ENCODE assay signal across 8 mouse cellular contexts in genomic region chr11:50210505-50211151, GRCm38 (mm10). TPM values are rescaled to one million over a fixed set of nuclear protein-coding genes. Genes with fewer than 3 reads are reported as not detected.
DNase-seq lines count a peak whose midpoint lies in the region; ATAC-seq and TF ChIP-seq lines count a peak whose summit lies in the region.

Sqstm1 (minus strand) TSS chr11:50210827.
Mgat4b (plus strand) TSS chr11:50210890.

- ATAC-seq in embryonic facial prominence, embryonic 13.5 days (ENCODE audit: insufficient number of reproducible peaks, insufficient read depth, low FRiP score, low TSS enrichment, low read depth) = peak; percentile 71
- peak; percentile 70 for ATAC-seq in limb, embryonic 12.5 days (ENCODE audit: insufficient number of reproducible peaks, insufficient read depth, low FRiP score, low TSS enrichment, low read depth)
- peak; percentile 91 for ATAC-seq in midbrain, embryonic 13.5 days

- TF ChIP-seq POLR2A in small intestine, adult 2 months (IDR thresholded peaks at IDR 0.05; ENCODE audit: low read depth, low read length) = peak; percentile 94

- peak within 1 kb of the TSS; percentile 70 for H3K4me2 ChIP-seq in embryonic facial prominence, embryonic 13.5 days
- H3K4me2 ChIP-seq in limb, embryonic 12.5 days = peak within 1 kb of the TSS; percentile 63
- H3K4me2 ChIP-seq in midbrain, embryonic 13.5 days (replicated peaks) = peak within 1 kb of the TSS; percentile 64

- no peaks in the 10 kb centered on the region for H3K27me3 ChIP-seq in embryonic facial prominence, embryonic 13.5 days
- H3K27me3 ChIP-seq in limb, embryonic 12.5 days = no peaks in the 10 kb centered on the region
- no peaks in the 10 kb centered on the region for H3K27me3 ChIP-seq in midbrain, embryonic 13.5 days
- H3K27me3 ChIP-seq in small intestine, adult 2 months (ENCODE audit: control insufficient read depth, insufficient read depth, low read length) = no peaks in the 10 kb centered on the region

- peaks cover 18% of the 10 kb centered on the region for H3K4me1 ChIP-seq in embryonic facial prominence, embryonic 13.5 days
- peaks cover 15% of the 10 kb centered on the region for H3K4me1 ChIP-seq in limb, embryonic 12.5 days (replicated peaks)
- peaks cover 36% of the 10 kb centered on the region for H3K4me1 ChIP-seq in midbrain, embryonic 13.5 days (replicated peaks)
- peaks cover 18% of the 10 kb centered on the region for H3K4me1 ChIP-seq in small intestine, adult 2 months (ENCODE audit: control insufficient read depth, insufficient read depth, insufficient read length, low read length)

- no peaks in the 10 kb centered on the region for H3K9me3 ChIP-seq in embryonic facial prominence, embryonic 13.5 days
- H3K9me3 ChIP-seq in limb, embryonic 12.5 days = no peaks in the 10 kb centered on the region
- no peaks in the 10 kb centered on the region for H3K9me3 ChIP-seq in midbrain, embryonic 13.5 days

- peak; percentile 75 for DNase-seq in 3T3-L1 (ENCODE audit: low read depth, low spot score)
- peak; percentile 79 to 86 for DNase-seq in adrenal gland, postnatal 4 days (ENCODE audit: low spot score in 2 of 2)
- DNase-seq in heart, adult 18-20 months = peak; percentile 88 to 92
- peak; percentile 91 for DNase-seq in kidney, adult 18-20 months

- WGBS in embryonic facial prominence, embryonic 13.5 days = under 1% methylated on average over 48 of the region's 48 CpGs
- under 1% methylated on average over 48 of the region's 48 CpGs for WGBS in limb, embryonic 12.5 days
- under 1% methylated on average over 46 of the region's 48 CpGs for WGBS in midbrain, embryonic 13.5 days
- WGBS in small intestine, adult 2 months = under 1% methylated on average over 48 of the region's 48 CpGs

- TF ChIP-seq CTCF in small intestine, adult 2 months (IDR thresholded peaks at IDR 0.05; ENCODE audit: extremely low read depth, insufficient read length, insufficient replicate concordance, low read depth, low read length) = no peak

- peak within 1 kb of the TSS; percentile 92 for H3K4me3 ChIP-seq in embryonic facial prominence, embryonic 13.5 days
- H3K4me3 ChIP-seq in limb, embryonic 12.5 days (replicated peaks) = peak within 1 kb of the TSS; percentile 94
- H3K4me3 ChIP-seq in midbrain, embryonic 13.5 days (replicated peaks) = peak within 1 kb of the TSS; percentile 91
- peak within 1 kb of the TSS; percentile 80 for H3K4me3 ChIP-seq in small intestine, adult 2 months (ENCODE audit: low read depth, low read length)

- peak within 1 kb of the TSS; percentile 96 for H3K9ac ChIP-seq in embryonic facial prominence, embryonic 13.5 days
- peak within 1 kb of the TSS; percentile 90 for H3K9ac ChIP-seq in limb, embryonic 12.5 days (replicated peaks)
- H3K9ac ChIP-seq in midbrain, embryonic 13.5 days (replicated peaks) = peak within 1 kb of the TSS; percentile 97

- peaks cover 28% of the 10 kb centered on the region for H3K36me3 ChIP-seq in embryonic facial prominence, embryonic 13.5 days
- peaks cover 26% of the 10 kb centered on the region for H3K36me3 ChIP-seq in limb, embryonic 12.5 days
- peaks cover 25% of the 10 kb centered on the region for H3K36me3 ChIP-seq in midbrain, embryonic 13.5 days
- H3K36me3 ChIP-seq in small intestine, adult 2 months (ENCODE audit: control insufficient read depth, insufficient read depth, low read length) = peaks cover 23% of the 10 kb centered on the region

- H3K27ac ChIP-seq in embryonic facial prominence, embryonic 13.5 days = peak within 1 kb of the TSS; percentile 96
- H3K27ac ChIP-seq in limb, embryonic 12.5 days = peak within 1 kb of the TSS; percentile 96
- H3K27ac ChIP-seq in midbrain, embryonic 13.5 days = peak within 1 kb of the TSS; percentile 98
- H3K27ac ChIP-seq in small intestine, adult 2 months (ENCODE audit: insufficient read depth, low read depth, low read length) = peak within 1 kb of the TSS; percentile 95

RNA-seq across cellular contexts. Expression of gene Sqstm1, which starts in this region (rescaled TPM):
- 100 to 1,000 TPM; 502 to 551 TPM for total RNA-seq in adrenal gland, postnatal 4 days (2021)
- polyA plus RNA-seq in embryonic facial prominence, embryonic 13.5 days (2015; fragmentation: Nextera tagmentation; extraction: Ambion mirVana) = 193 and 206 TPM in 2 replicates
- total RNA-seq in heart, adult 18-20 months (2021) = 100 to 1,000 TPM; 367 to 455 TPM
- polyA plus RNA-seq in limb, embryonic 12.5 days (2016; fragmentation: Nextera tagmentation; extraction: Ambion mirVana) = 165 and 167 TPM in 2 replicates
- 271 and 280 TPM in 2 replicates for polyA plus RNA-seq in midbrain, embryonic 13.5 days (2015; fragmentation: Nextera tagmentation; extraction: Ambion mirVana)
- polyA plus RNA-seq in small intestine, adult 2 months (2012; rRNA removed) = 89.1 and 171 TPM in 2 replicates

RNA-seq across cellular contexts. Expression of gene Mgat4b, which starts in this region (rescaled TPM):
- 100 to 1,000 TPM; 159 to 178 TPM for total RNA-seq in adrenal gland, postnatal 4 days (2021)
- 15.8 and 21.5 TPM in 2 replicates for polyA plus RNA-seq in embryonic facial prominence, embryonic 13.5 days (2015; fragmentation: Nextera tagmentation; extraction: Ambion mirVana)
- total RNA-seq in heart, adult 18-20 months (2021) = 10 to 100 TPM; 70.3 to 79.9 TPM
- polyA plus RNA-seq in limb, embryonic 12.5 days (2016; fragmentation: Nextera tagmentation; extraction: Ambion mirVana) = 31.2 and 35.2 TPM in 2 replicates
- polyA plus RNA-seq in midbrain, embryonic 13.5 days (2015; fragmentation: Nextera tagmentation; extraction: Ambion mirVana) = 18.0 and 30.1 TPM in 2 replicates
- polyA plus RNA-seq in small intestine, adult 2 months (2012; rRNA removed) = 116 and 171 TPM in 2 replicates

Comparison
In these comparisons a context has a peak if more than half of its experiments do, and no peak if none do; other contexts are left out.
1. Peak in every context shown above with its lines: DNase-seq, ATAC-seq, H3K4me3 ChIP-seq and H3K27ac ChIP-seq.